Mouse (Mus musculus) liver, embryonic 14 days (tissue): ENCODE results near the gene Snx27. TPM values are rescaled to one million over a fixed set of nuclear protein-coding genes. Genes with fewer than 3 reads are reported as not detected.

Experiments used
- polyA plus RNA-seq: library from polyadenylated mRNA; depleted of rRNA; stranded (reverse); fragments of >200 nt; gene quantifications from 2 replicates; pipeline ENCODE4 v1.2.3, GENCODE M21; 2012; rRNA removed

Snx27 gene
- polyA plus RNA-seq, result 6.1 and 6.7 TPM in 2 replicates

DNA sequence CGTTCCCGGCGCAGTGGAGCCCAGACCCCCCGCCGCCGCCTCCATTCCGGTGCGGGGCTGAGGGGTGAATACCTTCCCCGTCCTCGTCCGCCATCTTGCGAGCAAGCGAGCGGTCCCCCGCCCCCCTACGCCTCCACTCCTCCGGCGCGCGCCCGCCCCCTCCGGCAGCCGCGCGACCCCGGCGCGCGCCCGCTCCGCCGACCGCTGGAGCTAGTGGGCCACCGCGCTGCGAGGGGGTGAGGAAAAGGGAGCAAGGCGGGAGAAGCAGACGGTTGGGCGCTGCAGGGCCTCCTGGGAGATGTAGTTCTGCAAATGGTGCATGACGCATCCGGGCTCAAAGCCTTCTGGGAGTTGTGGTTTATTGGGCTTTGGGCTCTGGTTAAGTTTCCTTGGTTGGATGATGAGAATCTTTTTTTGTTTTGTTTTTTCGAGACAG is at the start of gene Snx27:
Gene Snx27, minus strand, starts transcription at position 261 of the 436 bp plus-strand sequence.

DNA sequence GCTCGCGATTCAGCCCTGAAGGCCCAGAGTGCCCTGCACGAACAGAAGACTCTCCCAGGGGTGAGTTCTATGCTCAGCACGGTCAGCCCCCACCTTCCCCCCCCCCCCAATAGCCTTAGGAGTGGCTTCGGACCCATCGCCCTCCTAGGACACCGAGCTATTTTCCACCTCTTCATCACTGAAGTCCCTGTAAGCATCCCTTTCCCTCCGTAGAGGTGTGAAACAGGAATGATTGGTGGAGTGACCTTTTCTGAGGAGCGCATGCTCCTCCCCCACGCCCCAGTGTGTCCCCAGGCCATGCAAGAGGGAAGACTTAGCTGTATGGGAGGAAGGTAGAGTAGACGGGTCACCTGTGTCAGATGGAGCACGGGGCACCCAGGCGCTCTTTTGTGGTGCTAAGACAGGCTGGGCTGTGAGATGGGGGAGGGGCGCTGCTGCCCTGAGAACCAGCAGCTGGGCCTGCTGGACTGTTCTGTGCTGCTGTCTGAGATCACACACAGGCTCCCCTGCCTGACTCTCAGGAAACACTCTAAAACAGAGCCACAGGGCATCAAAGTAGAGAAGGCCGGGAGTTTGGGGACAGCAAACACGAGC is 102.1 kb downstream of the Snx27 start, which contains the start of gene Riiad1:
Gene Riiad1, minus strand, starts transcription at position 51 of the 594 bp plus-strand sequence.

DNA sequence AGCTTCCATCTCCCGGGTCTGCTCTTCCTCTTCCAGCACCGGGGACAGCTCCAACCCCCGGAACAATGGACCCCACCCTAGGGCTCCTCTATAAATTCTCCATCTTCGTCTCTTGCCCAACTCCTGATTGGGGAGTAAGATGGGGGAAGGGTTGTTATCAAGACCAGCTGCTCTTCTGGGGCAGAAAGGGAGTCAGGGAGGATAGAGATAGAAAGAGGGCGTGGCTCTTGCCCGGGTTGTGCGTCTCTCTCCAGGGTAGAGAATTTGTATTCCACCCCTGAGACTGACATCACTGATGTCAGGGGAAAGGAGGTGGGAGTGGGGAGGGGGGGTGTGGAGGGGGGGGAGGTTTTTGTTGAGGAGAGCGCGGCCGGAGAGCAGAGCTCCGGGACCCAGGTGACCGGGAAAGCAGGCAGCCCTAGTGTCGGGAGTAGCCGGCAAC is 104.5 kb downstream of the Snx27 start, which contains the start of gene Celf3:
Gene Celf3, plus strand, starts transcription at position 315 of the 442 bp plus-strand sequence.

Other genes starting within 250 kb of the Snx27 start
- not detected in 2 replicates for gene Them5, start 240.6 kb downstream of the Snx27 start, polyA plus RNA-seq
- gene C2cd4d, start 220.3 kb downstream of the Snx27 start, polyA plus RNA-seq, result 0.02 and 0.03 TPM in 2 replicates
- 0.57 and 0.76 TPM in 2 replicates for gene Rorc, start 209.9 kb downstream of the Snx27 start, polyA plus RNA-seq
- gene Lingo4, start 184.2 kb downstream of the Snx27 start, polyA plus RNA-seq, result 0.01 TPM in 2 replicates
- 2.4 and 3.3 TPM in 2 replicates for gene Tdrkh, start 169.4 kb downstream of the Snx27 start, polyA plus RNA-seq
- gene Mrpl9, start 139.4 kb downstream of the Snx27 start, polyA plus RNA-seq, result 35.3 and 41.5 TPM in 2 replicates
- 0.03 TPM in 1 of 2 replicates, not detected in the other for gene Oaz3, start 138.8 kb downstream of the Snx27 start, polyA plus RNA-seq
- gene Celf3, start 104.4 kb downstream of the Snx27 start, polyA plus RNA-seq, result 0.02 and 0.15 TPM in 2 replicates
- 0.12 TPM in 2 replicates for gene Riiad1, start 102.4 kb downstream of the Snx27 start, polyA plus RNA-seq
- gene Gm10972, start 60.4 kb upstream of the Snx27 start, polyA plus RNA-seq, result not detected in 2 replicates
- gene Tuft1, start 76.2 kb upstream of the Snx27 start, polyA plus RNA-seq, result 5.9 and 6.1 TPM in 2 replicates
- gene Selenbp2, start 110.8 kb upstream of the Snx27 start, polyA plus RNA-seq, result 16.9 and 20.6 TPM in 2 replicates
- gene Cgn, start 203.8 kb upstream of the Snx27 start, polyA plus RNA-seq, result 5.1 and 5.5 TPM in 2 replicates